Mouse (Mus musculus) liver (tissue): ENCODE results near the gene Chrnd.

Source experiments
- DNase-seq: peaks from one replicate; pipeline ENCODE4 v3.0.0-alpha.2; 2020; ENCODE audit warnings: mixed read lengths

The Chrnd gene

GRCm38 (mm10) chr1:87185526-87185925 is 4.9 kb upstream of the Chrnd start:
- DNase-seq, result no peak

- no peak for DNase-seq
Observed at GRCm38 (mm10) chr1:87186261-87187036, 4.0 kb upstream of the Chrnd start.

GRCm38 (mm10) chr1:87187037-87187355 is 3.4 kb upstream of the Chrnd start:
- peak; percentile 70 for DNase-seq

- DNase-seq, result no peak
Observed at GRCm38 (mm10) chr1:87197296-87197695, 6.9 kb downstream of the Chrnd start.

- DNase-seq, result no peak
Observed at GRCm38 (mm10) chr1:87198119-87199065, 8.0 kb downstream of the Chrnd start.

GRCm38 (mm10) chr1:87200811-87201210 is 10.4 kb downstream of the Chrnd start:
- DNase-seq, result no peak

GRCm38 (mm10) chr1:87201848-87202247 is 11.4 kb downstream of the Chrnd start:
- DNase-seq, result no peak

GRCm38 (mm10) chr1:87203779-87204178 is 13.4 kb downstream of the Chrnd start:
- no peak for DNase-seq

GRCm38 (mm10) chr1:87204465-87204864 is 14.1 kb downstream of the Chrnd start, which contains the start of gene Chrng:
Gene Chrng (plus strand): TSS chr1:87204657.
- no peak for DNase-seq

- no peak for DNase-seq
Observed at GRCm38 (mm10) chr1:87205038-87205437, 14.6 kb downstream of the Chrnd start.

GRCm38 (mm10) chr1:87205502-87205901 is 15.1 kb downstream of the Chrnd start:
- no peak for DNase-seq

GRCm38 (mm10) chr1:87206339-87206738 is 15.9 kb downstream of the Chrnd start:
- no peak for DNase-seq

- no peak for DNase-seq
Observed at GRCm38 (mm10) chr1:87211431-87211830, 21.0 kb downstream of the Chrnd start.

- peak; percentile 95 for DNase-seq
Observed at GRCm38 (mm10) chr1:87213735-87214704, 23.6 kb downstream of the Chrnd start, which contains the start of gene Eif4e2. Gene Eif4e2 (plus strand): TSS chr1:87213914.

GRCm38 (mm10) chr1:87214748-87215147 is 24.3 kb downstream of the Chrnd start:
- DNase-seq, result no peak

- no peak for DNase-seq
Observed at GRCm38 (mm10) chr1:87217938-87218337, 27.5 kb downstream of the Chrnd start.

- DNase-seq, result no peak
Observed at GRCm38 (mm10) chr1:87225739-87226138, 35.3 kb downstream of the Chrnd start.

- no peak for DNase-seq
Observed at GRCm38 (mm10) chr1:87226409-87227159, 36.2 kb downstream of the Chrnd start.

- no peak for DNase-seq
Observed at GRCm38 (mm10) chr1:87227160-87227550, 36.7 kb downstream of the Chrnd start.

- DNase-seq, result no peak
Observed at GRCm38 (mm10) chr1:87230606-87231005, 40.2 kb downstream of the Chrnd start.

GRCm38 (mm10) chr1:87232197-87232596 is 41.8 kb downstream of the Chrnd start:
- DNase-seq, result no peak

GRCm38 (mm10) chr1:87239056-87239455 is 48.6 kb downstream of the Chrnd start:
- DNase-seq, result no peak
